Mouse (Mus musculus): Measurements from ENCODE around the gene Tubal3.

- no peak for TF ChIP-seq CTCF (IDR thresholded peaks at IDR 0.05; ENCODE audit: control insufficient read depth, insufficient read depth, insufficient read length)
- TF ChIP-seq MYOG (IDR thresholded peaks at IDR 0.05; ENCODE audit: control insufficient read depth, extremely low read depth, insufficient read length): no peak
- TF ChIP-seq MAX (IDR thresholded peaks at IDR 0.05): no peak
- no peak for TF ChIP-seq CEBPB (IDR thresholded peaks at IDR 0.05; ENCODE audit: low read depth)
- no peak for TF ChIP-seq USF1 (IDR thresholded peaks at IDR 0.05; ENCODE audit: low read depth)
- no peak for TF ChIP-seq MYOD1 (IDR thresholded peaks at IDR 0.05; ENCODE audit: control insufficient read depth, insufficient read length, low read depth)
- no peak for TF ChIP-seq FOSL1 (IDR thresholded peaks at IDR 0.05; ENCODE audit: insufficient read depth, low read length, poor library complexity, severe bottlenecking)
Measured at GRCm38 (mm10) chr13:3968849-3969248, 50.8 kb downstream of the Tubal3 start.
